Mouse (Mus musculus): ENCODE data around the gene Noxa1. TPM values are rescaled to one million over a fixed set of nuclear protein-coding genes. Genes with fewer than 3 reads are reported as not detected.

Noxa1 gene
- total RNA-seq, 2 experiments from 2014 or later: not detected

- Histone ChIP-seq H3K4me3 (no peak overlapping the region), H3K27ac (no peak overlapping the region)
- intact Hi-C loops (cut with DNase I): no loop called here
- no peak for DNase-seq (ENCODE audit: extremely low spot score in 1 of 2, low spot score in 2 of 2)
- TF ChIP-seq CTCF (IDR thresholded peaks at IDR 0.05): no peak
Measured at GRCm38 (mm10) chr2:25120963-25121362, 26.0 kb upstream of the Noxa1 start.

DNA sequence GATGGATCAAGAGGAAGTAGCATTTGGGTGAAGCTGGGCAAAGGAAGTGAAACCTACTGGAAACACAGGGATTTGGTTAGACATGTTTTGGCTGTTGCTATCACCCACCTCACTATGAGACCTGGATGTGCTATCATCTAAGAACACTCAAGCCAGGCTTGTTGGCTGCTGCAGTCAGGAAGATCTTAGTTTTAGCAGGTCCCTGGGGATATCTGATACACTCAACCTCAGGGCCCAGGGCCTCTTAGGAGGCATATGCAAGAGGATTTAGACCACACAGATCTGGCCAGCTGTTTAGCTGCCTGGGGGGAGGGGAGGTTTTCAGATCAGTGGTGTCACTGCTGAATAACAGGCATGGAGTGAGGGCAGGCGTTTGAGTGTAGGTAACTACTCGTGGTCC is 20.5 kb upstream of the Noxa1 start:
- TF ChIP-seq CTCF (IDR thresholded peaks at IDR 0.05): no peak
- no peak for DNase-seq (ENCODE audit: extremely low spot score in 1 of 2, low spot score in 2 of 2)
- intact Hi-C loops (cut with DNase I): no loop called here

DNA sequence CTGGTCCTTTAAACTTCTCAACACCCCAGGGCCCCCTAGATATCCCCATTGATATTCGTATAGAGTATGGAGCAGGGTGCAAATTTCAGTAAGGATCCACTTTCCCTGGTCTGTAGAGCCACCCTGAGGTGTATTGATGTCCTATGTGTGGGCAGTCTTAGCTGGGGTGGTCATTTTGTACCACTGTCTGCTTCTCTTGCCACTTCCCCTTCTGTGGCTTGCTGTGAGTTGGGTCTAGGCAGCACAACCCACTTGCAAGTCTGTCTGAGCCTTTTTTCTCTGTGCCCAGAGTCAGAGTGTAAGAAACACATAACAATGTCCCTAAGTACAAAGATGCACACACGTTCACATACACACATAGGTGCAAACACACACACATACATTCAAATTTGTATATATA is 19.4 kb upstream of the Noxa1 start:
- TF ChIP-seq CTCF (IDR thresholded peaks at IDR 0.05): no peak
- intact Hi-C loops (cut with DNase I): no loop called here
- H3K4me3 ChIP-seq: no peak overlapping the region
- DNase-seq (ENCODE audit: extremely low spot score in 1 of 2, low spot score in 2 of 2): no peak
- no peak overlapping the region for H3K27ac ChIP-seq

More for the DNA sequence above, 20.5 kb upstream of the Noxa1 start:
- Histone ChIP-seq H3K27ac (no peak overlapping the region), H3K4me3 (no peak overlapping the region)

DNA sequence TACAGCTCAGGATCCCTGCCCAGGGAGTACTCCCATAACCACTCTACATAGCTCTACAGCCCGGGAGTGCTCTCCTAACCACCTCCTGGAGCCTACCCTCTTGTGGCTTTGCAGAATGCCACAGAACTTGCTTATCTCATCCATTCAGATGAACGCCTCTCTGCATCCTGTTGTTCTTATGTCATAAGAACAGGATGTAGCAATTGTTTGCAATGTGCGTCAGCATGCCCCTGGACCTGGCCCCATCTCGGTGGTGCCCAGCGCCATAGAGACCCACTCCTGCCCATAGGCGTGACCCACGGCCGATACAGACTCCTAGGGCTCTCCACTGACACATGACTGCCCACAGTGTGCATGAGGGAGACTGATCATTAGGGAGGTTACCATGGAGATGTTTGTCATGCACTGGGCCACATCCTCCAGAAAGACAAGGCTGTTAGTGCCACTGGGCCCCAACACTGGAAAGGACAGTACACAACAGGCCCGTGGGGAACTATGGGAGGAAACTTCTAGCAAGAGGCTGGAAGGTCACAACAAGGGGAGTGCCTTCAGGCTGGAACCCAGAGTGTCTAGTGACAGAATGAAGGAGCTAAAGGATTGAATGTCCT is 16.3 kb upstream of the Noxa1 start:
- DNase-seq (ENCODE audit: extremely low spot score in 1 of 2, low spot score in 2 of 2): no peak
- intact Hi-C loops (cut with DNase I): no loop called here
- no peak overlapping the region for H3K27ac ChIP-seq
- TF ChIP-seq CTCF (IDR thresholded peaks at IDR 0.05): no peak
- H3K4me3 ChIP-seq: no peak overlapping the region

GRCm38 (mm10) chr2:25110505-25111183 is 15.7 kb upstream of the Noxa1 start:
- intact Hi-C loops (cut with DNase I): no loop called here
- H3K27ac ChIP-seq: no peak overlapping the region
- no peak overlapping the region for H3K4me3 ChIP-seq
- DNase-seq (ENCODE audit: extremely low spot score in 1 of 2, low spot score in 2 of 2): no peak
- TF ChIP-seq CTCF (IDR thresholded peaks at IDR 0.05): no peak

DNA sequence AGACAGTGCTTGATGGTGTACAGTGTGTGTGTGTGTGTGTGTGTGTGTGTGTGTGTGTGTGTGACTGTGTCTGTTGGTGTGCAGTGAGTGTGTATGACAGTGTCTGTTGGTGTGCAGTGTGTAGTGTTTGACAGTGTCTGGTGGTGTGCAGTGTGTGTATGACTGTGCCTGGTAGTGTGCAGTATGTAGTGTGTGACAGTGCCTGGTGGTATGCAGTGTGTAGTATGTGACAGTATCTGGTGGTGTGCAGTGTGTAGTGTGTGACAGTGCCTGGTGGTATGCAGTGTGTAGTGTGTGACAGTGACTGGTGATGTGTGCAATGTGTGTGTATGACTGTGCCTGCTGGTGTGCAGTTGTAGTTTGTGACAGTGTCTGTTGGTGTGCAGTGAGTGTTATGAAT is 14.5 kb upstream of the Noxa1 start:
- Histone ChIP-seq H3K4me3 (no peak overlapping the region), H3K27ac (no peak overlapping the region)
- no peak for TF ChIP-seq CTCF (IDR thresholded peaks at IDR 0.05)
- intact Hi-C loops (cut with DNase I): no loop called here
- no peak for DNase-seq (ENCODE audit: extremely low spot score in 1 of 2, low spot score in 2 of 2)

DNA sequence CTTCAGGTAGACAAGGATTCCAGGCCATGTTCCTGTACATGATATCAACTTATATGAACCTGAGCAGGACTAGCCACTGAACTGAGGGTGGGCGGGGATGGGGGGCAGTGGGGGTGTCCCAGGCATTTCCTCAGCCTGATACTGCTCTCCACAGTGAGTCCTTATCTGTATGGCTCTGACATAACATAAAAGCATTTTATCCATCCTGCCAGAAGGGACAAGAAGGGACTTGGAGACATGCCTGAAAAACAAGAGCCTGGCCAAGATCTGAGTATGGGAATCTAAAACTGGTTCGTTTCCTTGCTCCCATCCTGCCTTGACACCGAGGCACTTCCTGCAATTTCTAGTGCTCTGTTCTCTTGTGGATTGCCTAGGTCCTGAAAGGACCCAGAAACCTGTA is 11.1 kb upstream of the Noxa1 start:
- no peak for DNase-seq (ENCODE audit: extremely low spot score in 1 of 2, low spot score in 2 of 2)
- H3K4me3 ChIP-seq: no peak overlapping the region
- no peak overlapping the region for H3K27ac ChIP-seq
- intact Hi-C loops (cut with DNase I): no loop called here
- TF ChIP-seq CTCF (IDR thresholded peaks at IDR 0.05): no peak

GRCm38 (mm10) chr2:25104122-25104521 is 9.2 kb upstream of the Noxa1 start:
- Histone ChIP-seq H3K4me3 (no peak overlapping the region), H3K27ac (no peak overlapping the region)
- TF ChIP-seq CTCF (IDR thresholded peaks at IDR 0.05): no peak; the same call in 1 of the 2 replicates
- DNase-seq (ENCODE audit: extremely low spot score in 1 of 2, low spot score in 2 of 2): no peak
- intact Hi-C loops (cut with DNase I): no loop called here

DNA sequence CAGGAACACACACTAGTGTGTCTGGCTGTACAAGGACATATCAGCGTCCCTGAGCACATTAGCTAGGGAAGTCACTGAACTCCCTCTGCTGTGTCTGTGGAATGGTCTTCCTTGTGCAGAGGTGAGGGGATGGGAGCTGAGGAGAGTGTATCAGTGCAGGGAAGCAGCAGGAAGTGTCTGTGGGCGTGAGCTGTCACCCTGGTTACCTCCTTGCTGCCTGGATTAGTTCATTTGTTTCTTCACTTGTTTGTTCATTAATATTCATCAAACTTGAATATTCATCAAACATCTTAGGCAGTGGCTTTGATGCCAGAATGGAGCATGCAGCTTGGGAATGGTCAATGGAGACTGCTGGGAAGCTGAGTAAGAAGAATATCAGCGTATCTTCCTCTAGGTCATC is 4.8 kb upstream of the Noxa1 start:
- no peak for TF ChIP-seq CTCF (IDR thresholded peaks at IDR 0.05)
- DNase-seq (ENCODE audit: extremely low spot score in 1 of 2, low spot score in 2 of 2): no peak
- intact Hi-C loops (cut with DNase I): loop anchor here (1.0 to 2.0 kb wide), 2 partner anchors 57 to 87 kb away; no protein-coding TSS in a partner anchor
- H3K27ac ChIP-seq: no peak overlapping the region
- no peak overlapping the region for H3K4me3 ChIP-seq

- peak; percentile 55 for TF ChIP-seq CTCF (IDR thresholded peaks at IDR 0.05)
- DNase-seq (ENCODE audit: extremely low spot score in 1 of 2, low spot score in 2 of 2): peak in 1 of 2 experiments; percentile 30
- Histone ChIP-seq H3K27ac (peak overlapping the region; percentile 40; the same call in 1 of the 2 replicates), H3K4me3 (no peak overlapping the region)
- intact Hi-C loops (cut with DNase I): loop anchor here (1.0 to 2.0 kb wide), 2 partner anchors 58 to 87 kb away; no protein-coding TSS in a partner anchor
Measured at GRCm38 (mm10) chr2:25098956-25099355, 4.0 kb upstream of the Noxa1 start.

GRCm38 (mm10) chr2:25098005-25098615 is 3.2 kb upstream of the Noxa1 start:
- TF ChIP-seq CTCF (IDR thresholded peaks at IDR 0.05): no peak
- DNase-seq (ENCODE audit: extremely low spot score in 1 of 2, low spot score in 2 of 2): no peak
- intact Hi-C loops (cut with DNase I): loop anchor here (2.0 kb wide), 1 partner anchor 59 kb away; no protein-coding TSS in a partner anchor
- peak overlapping the region; percentile 40 for H3K27ac ChIP-seq
- no peak overlapping the region for H3K4me3 ChIP-seq

GRCm38 (mm10) chr2:25094785-25095108 is 202 bp downstream of the Noxa1 start:
- H3K27ac ChIP-seq: no peak overlapping the region
- no peak overlapping the region for H3K4me3 ChIP-seq
- DNase-seq (ENCODE audit: extremely low spot score in 1 of 2, low spot score in 2 of 2): no peak
- intact Hi-C loops (cut with DNase I): no loop called here
- TF ChIP-seq CTCF (IDR thresholded peaks at IDR 0.05): no peak

Data from left cerebral cortex, adult 2 months (tissue).